8 mouse cellular contexts compared by ENCODE assay signal in genomic region chr6:53286389-53287037, GRCm38 (mm10). TPM values are rescaled to one million over a fixed set of nuclear protein-coding genes. Genes with fewer than 3 reads are reported as not detected.
DNase-seq lines count a peak whose midpoint lies in the region; ATAC-seq and TF ChIP-seq lines count a peak whose summit lies in the region.

No protein-coding gene starts in this region.

- H3K9ac ChIP-seq in embryonic facial prominence, embryonic 14.5 days (ENCODE audit: low read depth, low read length): peak overlapping the region; percentile 75
- peak overlapping the region; percentile 60 for H3K9ac ChIP-seq in heart, embryonic 15.5 days

- ATAC-seq in embryonic facial prominence, embryonic 14.5 days (ENCODE audit: low read depth): peak; percentile 17
- peak; percentile 11 for ATAC-seq in heart, embryonic 15.5 days (replicated peaks; ENCODE audit: insufficient number of reproducible peaks, insufficient read depth, low FRiP score, low read depth)
- peak; percentile 16; the same call in 1 of the 2 replicates for ATAC-seq in megakaryocyte progenitor cell, adult 5-6 weeks (replicated peaks; ENCODE audit: poor library complexity)

- DNase-seq in thymus, adult 2 months: no peak
- no peak for DNase-seq in thymus, postnatal 10 days (ENCODE audit: low spot score in 2 of 2)
- DNase-seq in embryonic facial prominence, embryonic 14.5 days (ENCODE audit: low spot score): no peak
- peak; percentile 21 for DNase-seq in kidney, postnatal 14 days
- no peak for DNase-seq in MN1 (ENCODE audit: low spot score)
- DNase-seq in thymus, postnatal 0 days (ENCODE audit: low spot score): no peak

- no peak for TF ChIP-seq POLR2A in thymus, adult 2 months (IDR thresholded peaks at IDR 0.05; ENCODE audit: control insufficient read depth, extremely low read depth, insufficient read depth, low read length, poor library complexity)

- 24% methylated on average over 20 of the region's 20 CpGs for WGBS in thymus, adult 2 months
- WGBS in embryonic facial prominence, embryonic 14.5 days: 6% methylated on average over 20 of the region's 20 CpGs
- 3% methylated on average over 20 of the region's 20 CpGs for WGBS in heart, embryonic 15.5 days

- peak overlapping the region; percentile 10 for H3K4me3 ChIP-seq in thymus, adult 2 months (ENCODE audit: control insufficient read depth, insufficient read depth, low read length)
- H3K4me3 ChIP-seq in embryonic facial prominence, embryonic 14.5 days (ENCODE audit: low read depth, low read length): peak overlapping the region; percentile 57
- H3K4me3 ChIP-seq in heart, embryonic 15.5 days: peak overlapping the region; percentile 67

- H3K4me1 ChIP-seq in thymus, adult 2 months (replicated peaks; ENCODE audit: control insufficient read depth, insufficient read depth, low read length): peaks cover 10% of the 10 kb centered on the region
- H3K4me1 ChIP-seq in embryonic facial prominence, embryonic 14.5 days (ENCODE audit: control insufficient read depth, insufficient read depth, low read length): 0 out of 2 replicates have a peak, but pooled peaks cover 8% of the 10 kb centered on the region
- peaks cover 22% of the 10 kb centered on the region for H3K4me1 ChIP-seq in heart, embryonic 15.5 days (replicated peaks)

- no peaks in the 10 kb centered on the region for H3K36me3 ChIP-seq in thymus, adult 2 months (ENCODE audit: control insufficient read depth, insufficient read depth, low read length)
- no peaks in the 10 kb centered on the region for H3K36me3 ChIP-seq in embryonic facial prominence, embryonic 14.5 days (ENCODE audit: control insufficient read depth, insufficient read depth, low read length)
- H3K36me3 ChIP-seq in heart, embryonic 15.5 days: no peaks in the 10 kb centered on the region

- TF ChIP-seq CTCF in thymus, adult 2 months (IDR thresholded peaks at IDR 0.05; ENCODE audit: borderline replicate concordance, control insufficient read depth, extremely low read depth, insufficient read depth, low read length, poor library complexity): no peak

- H3K27ac ChIP-seq in thymus, adult 2 months (ENCODE audit: control insufficient read depth, insufficient read depth, low read length): no peak overlapping the region
- H3K27ac ChIP-seq in embryonic facial prominence, embryonic 14.5 days (replicated peaks; ENCODE audit: low read depth, low read length): no peak overlapping the region
- peak overlapping the region; percentile 94 for H3K27ac ChIP-seq in heart, embryonic 15.5 days

- peaks cover 26% of the 10 kb centered on the region for H3K27me3 ChIP-seq in thymus, adult 2 months (ENCODE audit: control insufficient read depth, insufficient read depth, low read length)
- peaks cover 51% of the 10 kb centered on the region for H3K27me3 ChIP-seq in embryonic facial prominence, embryonic 14.5 days (replicated peaks; ENCODE audit: control insufficient read depth, insufficient read depth, low read length)
- H3K27me3 ChIP-seq in heart, embryonic 15.5 days: peaks cover 17% of the 10 kb centered on the region; the same call in 1 of the 2 replicates

- H3K4me2 ChIP-seq in embryonic facial prominence, embryonic 14.5 days (ENCODE audit: low read depth, low read length): peak overlapping the region; percentile 77
- peak overlapping the region; percentile 82 for H3K4me2 ChIP-seq in heart, embryonic 15.5 days

- H3K9me3 ChIP-seq in embryonic facial prominence, embryonic 14.5 days (ENCODE audit: control insufficient read depth, low read length): no peaks in the 10 kb centered on the region
- no peaks in the 10 kb centered on the region for H3K9me3 ChIP-seq in heart, embryonic 15.5 days (replicated peaks)

RNA-seq across cellular contexts. Expression of gene Creb5, which starts 0.6 kb away (rescaled TPM):
- polyA plus RNA-seq in thymus, adult 2 months (2012; rRNA removed): 0.87 and 0.96 TPM in 2 replicates
- 22.8 and 22.9 TPM in 2 replicates for polyA plus RNA-seq in embryonic facial prominence, embryonic 14.5 days (2014; fragmentation: Nextera tagmentation; extraction: Ambion mirVana)
- 28.5 and 30.9 TPM in 2 replicates for polyA plus RNA-seq in heart, embryonic 15.5 days (2015; fragmentation: Nextera tagmentation; extraction: Ambion mirVana)
- total RNA-seq in megakaryocyte progenitor cell, adult 5-6 weeks (2015): 0.30 and 1.4 TPM in 2 replicates
- 1.1 TPM in 1 of 2 replicates, not detected in the other for total RNA-seq in megakaryocyte progenitor cell, adult 5-6 weeks (2017)
- 0.99 and 1.1 TPM in 2 replicates for polyA plus RNA-seq in thymus, postnatal 0 days (2015; fragmentation: Nextera tagmentation; extraction: Ambion mirVana)

Comparison
In these comparisons a context has a peak if more than half of its experiments do, and no peak if none do; other contexts are left out.
1. H3K4me3 ChIP-seq: peak in every context shown above with its lines; median percentile 67 in heart, embryonic 15.5 days; 57 in embryonic facial prominence, embryonic 14.5 days; 10 in thymus, adult 2 months.
2. RNA of gene Creb5, which starts 0.6 kb away (polyA plus RNA-seq): 28.5 to 30.9 TPM in heart, embryonic 15.5 days and 22.8 to 22.9 TPM in embryonic facial prominence, embryonic 14.5 days; 0.99 to 1.1 TPM in thymus, postnatal 0 days and 0.87 to 0.96 TPM in thymus, adult 2 months; every median in the first group is over 10 times any median in the second.
3. Peak in every context shown above with its lines, with median percentiles within 50 percentile points of each other: ATAC-seq.